Mouse (Mus musculus) C2C12 (cell line): ENCODE results near the gene Mindy4. TPM values are rescaled to one million over a fixed set of nuclear protein-coding genes. Genes with fewer than 3 reads are reported as not detected.

Experiments used
- H3K27me3 ChIP-seq: one replicate; pipeline ENCODE4 v1.6.1; 2011; ENCODE audit not compliant: control insufficient read depth, insufficient read depth, insufficient read length
- H3K36me3 ChIP-seq: one replicate; pipeline ENCODE4 v1.6.1; 2011; ENCODE audit not compliant: control insufficient read depth, insufficient read depth
- H3K4me3 ChIP-seq: one replicate; pipeline ENCODE4 v1.5.1; 2011; ENCODE audit warnings: mild to moderate bottlenecking, control low read depth; ENCODE audit not compliant: poor library complexity, insufficient read depth, severe bottlenecking
- H3K79me2 ChIP-seq: one replicate; pipeline ENCODE4 v1.6.1; 2011; ENCODE audit not compliant: control insufficient read depth, insufficient read depth
- H3K79me3 ChIP-seq: one replicate; pipeline ENCODE4 v1.6.1; 2011; ENCODE audit warnings: low read depth, control low read depth
- H3ac ChIP-seq: one replicate; pipeline ENCODE3; 2011; ENCODE audit warnings: low read depth; ENCODE audit not compliant: control insufficient read depth, insufficient read length
- CEBPB ChIP-seq: IDR thresholded peaks from one replicate; pipeline ENCODE4 v1.6.1; 2011; ENCODE audit warnings: low read depth, mild to moderate bottlenecking, control low read depth, moderate library complexity
- CTCF ChIP-seq: IDR thresholded peaks from one replicate; pipeline ENCODE4 v1.5.1; 2011; ENCODE audit not compliant: control insufficient read depth, insufficient read depth, insufficient read length
- FOSL1 ChIP-seq: IDR thresholded peaks from one replicate; pipeline ENCODE4 v1.8.0; 2011; ENCODE audit warnings: mild to moderate bottlenecking, low read length; ENCODE audit not compliant: poor library complexity, insufficient read depth, severe bottlenecking
- MAX ChIP-seq: IDR thresholded peaks from one replicate; pipeline ENCODE4 v1.6.1; 2011; ENCODE audit warnings: mild to moderate bottlenecking, control low read depth
- MYOD1 ChIP-seq: IDR thresholded peaks from one replicate; pipeline ENCODE4 v1.6.1; 2011; ENCODE audit warnings: low read depth; ENCODE audit not compliant: control insufficient read depth, insufficient read length
- MYOG ChIP-seq: IDR thresholded peaks from one replicate; pipeline ENCODE4 v1.6.1; 2011; ENCODE audit not compliant: control insufficient read depth, insufficient read length; ENCODE audit errors: extremely low read depth
- USF1 ChIP-seq: IDR thresholded peaks from one replicate; pipeline ENCODE4 v1.6.1; 2011; ENCODE audit warnings: low read depth, mild to moderate bottlenecking, control low read depth, moderate library complexity
- polyA plus RNA-seq: library from polyadenylated mRNA; unstranded; fragments of >200 nt; fragmentation: generic; extraction: Trizol; gene quantifications from one replicate; pipeline ENCODE4 v1.2.1, GENCODE M21; 2012; ENCODE audit warnings: missing spikeins

The Mindy4 gene
- polyA plus RNA-seq, 1 experiment: 2.6 TPM

DNA sequence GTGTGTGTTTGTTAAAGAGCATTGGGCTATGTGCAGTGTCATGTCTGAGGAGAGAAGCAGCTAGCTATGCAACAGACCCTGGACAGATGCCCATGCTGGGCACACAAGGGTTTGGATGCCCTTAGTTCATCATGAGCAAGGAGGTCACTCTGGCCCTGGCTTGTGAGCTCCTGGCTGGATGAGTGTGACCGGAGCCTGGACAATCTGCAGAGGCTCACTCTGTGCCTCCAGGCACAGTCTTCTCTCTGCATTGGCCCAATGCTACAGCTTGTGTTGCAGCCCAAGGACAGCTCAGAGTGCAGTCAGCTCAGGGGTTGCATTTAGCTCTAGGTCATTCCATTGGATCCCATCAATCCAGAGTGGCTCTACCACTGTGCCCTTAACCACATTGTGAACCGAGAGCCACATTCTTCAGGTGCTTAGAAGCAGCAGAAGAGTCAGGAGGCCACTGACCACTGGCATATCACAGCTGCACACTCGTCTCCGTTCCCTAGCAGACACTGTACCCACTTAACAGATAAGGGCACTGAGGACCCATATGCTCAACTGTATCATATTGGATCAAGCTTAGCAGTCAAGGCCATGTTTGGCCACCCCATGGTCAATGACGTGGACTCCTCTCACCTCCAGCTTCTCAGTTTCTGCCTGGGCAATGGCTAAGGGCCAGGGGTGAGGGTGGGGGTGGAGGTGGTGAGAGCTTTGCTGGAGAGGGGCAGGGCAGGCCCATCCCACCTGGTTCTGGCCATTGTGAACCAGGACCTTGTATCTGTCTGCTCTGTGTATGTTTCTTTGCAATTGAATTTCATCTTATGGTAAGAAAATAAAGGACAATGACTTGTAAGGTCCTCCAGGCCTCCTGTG, 144.8 kb downstream of the Mindy4 start:
- Histone ChIP-seq H3K36me3 (peaks cover 36% of the 10 kb centered on the region), H3K79me2 (peaks cover 21% of the 10 kb centered on the region), H3K4me3 (no peak overlapping the region), H3K27me3 (no peaks in the 10 kb centered on the region), H3ac (no peak overlapping the region), H3K79me3 (peaks cover 4% of the 10 kb centered on the region)
- TF ChIP-seq MYOG: no peak
- TF ChIP-seq CEBPB: no peak
- TF ChIP-seq CTCF: no peak
- TF ChIP-seq MAX: no peak
- TF ChIP-seq MYOD1: no peak
- no peak for TF ChIP-seq USF1
- no peak for TF ChIP-seq FOSL1

GRCm38 (mm10) chr6:55349231-55349630, 146.0 kb downstream of the Mindy4 start:
- Histone ChIP-seq H3K79me3 (no peaks in the 10 kb centered on the region), H3ac (no peak overlapping the region), H3K4me3 (no peak overlapping the region), H3K27me3 (no peaks in the 10 kb centered on the region), H3K79me2 (peaks cover 8% of the 10 kb centered on the region), H3K36me3 (peaks cover 24% of the 10 kb centered on the region)
- TF ChIP-seq MYOD1: no peak
- TF ChIP-seq MYOG: no peak
- no peak for TF ChIP-seq MAX
- no peak for TF ChIP-seq CTCF
- no peak for TF ChIP-seq USF1
- TF ChIP-seq FOSL1: no peak
- no peak for TF ChIP-seq CEBPB

DNA sequence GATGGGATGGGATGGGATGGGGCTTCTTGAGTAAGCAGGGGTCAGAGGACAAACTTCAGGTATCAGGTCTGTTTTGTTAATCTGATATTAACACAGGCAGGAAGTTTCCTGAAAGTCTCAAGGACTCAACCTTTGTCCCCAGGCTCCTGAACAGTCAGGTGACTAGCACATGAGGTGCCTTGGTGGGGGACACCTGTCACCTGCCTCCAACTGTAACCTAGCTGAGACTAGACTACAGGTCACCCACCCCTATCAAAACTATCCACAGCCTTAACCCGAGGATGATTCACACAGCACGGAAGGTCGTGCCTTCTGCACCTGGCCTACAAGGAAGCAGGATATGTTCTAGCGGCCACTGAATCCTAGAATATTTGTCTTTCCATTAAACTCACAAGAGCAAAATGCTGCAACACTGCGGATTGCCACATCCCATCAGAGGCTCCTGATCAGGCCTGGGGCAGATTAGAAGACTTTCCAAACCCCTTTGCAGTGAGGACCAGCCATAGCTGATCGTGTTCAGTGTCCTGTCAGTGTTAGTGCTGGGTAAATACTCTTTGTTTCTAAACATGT, 147.3 kb downstream of the Mindy4 start:
- H3ac ChIP-seq: no peak overlapping the region
- no peaks in the 10 kb centered on the region for H3K79me2 ChIP-seq
- peaks cover 24% of the 10 kb centered on the region for H3K36me3 ChIP-seq
- no peak overlapping the region for H3K4me3 ChIP-seq
- TF ChIP-seq MAX: no peak
- TF ChIP-seq MYOD1: no peak
- no peak for TF ChIP-seq FOSL1
- TF ChIP-seq USF1: no peak
- TF ChIP-seq MYOG: no peak
- no peak for TF ChIP-seq CEBPB
- TF ChIP-seq CTCF: no peak
- H3K79me3 ChIP-seq: no peaks in the 10 kb centered on the region
- no peaks in the 10 kb centered on the region for H3K27me3 ChIP-seq

- H3K79me3 ChIP-seq: no peaks in the 10 kb centered on the region
- no peaks in the 10 kb centered on the region for H3K79me2 ChIP-seq
- no peak overlapping the region for H3ac ChIP-seq
- peaks cover 13% of the 10 kb centered on the region for H3K36me3 ChIP-seq
- H3K27me3 ChIP-seq: no peaks in the 10 kb centered on the region
- H3K4me3 ChIP-seq: no peak overlapping the region
- no peak for TF ChIP-seq CTCF
- no peak for TF ChIP-seq MYOD1
- no peak for TF ChIP-seq CEBPB
- TF ChIP-seq USF1: no peak
- no peak for TF ChIP-seq MYOG
- TF ChIP-seq MAX: no peak
- no peak for TF ChIP-seq FOSL1
These were observed 148.5 kb downstream of the Mindy4 start for GRCm38 (mm10) chr6:55351712-55352111.

- H3K79me2 ChIP-seq: no peaks in the 10 kb centered on the region
- H3K4me3 ChIP-seq: no peak overlapping the region
- no peak for TF ChIP-seq MAX
- TF ChIP-seq MYOD1: no peak
- no peak for TF ChIP-seq CEBPB
- no peak for TF ChIP-seq MYOG
- no peak for TF ChIP-seq FOSL1
- H3ac ChIP-seq: no peak overlapping the region
- H3K27me3 ChIP-seq: no peaks in the 10 kb centered on the region
- no peaks in the 10 kb centered on the region for H3K36me3 ChIP-seq
- no peaks in the 10 kb centered on the region for H3K79me3 ChIP-seq
These were observed 150.7 kb downstream of the Mindy4 start for GRCm38 (mm10) chr6:55353711-55354445.

DNA sequence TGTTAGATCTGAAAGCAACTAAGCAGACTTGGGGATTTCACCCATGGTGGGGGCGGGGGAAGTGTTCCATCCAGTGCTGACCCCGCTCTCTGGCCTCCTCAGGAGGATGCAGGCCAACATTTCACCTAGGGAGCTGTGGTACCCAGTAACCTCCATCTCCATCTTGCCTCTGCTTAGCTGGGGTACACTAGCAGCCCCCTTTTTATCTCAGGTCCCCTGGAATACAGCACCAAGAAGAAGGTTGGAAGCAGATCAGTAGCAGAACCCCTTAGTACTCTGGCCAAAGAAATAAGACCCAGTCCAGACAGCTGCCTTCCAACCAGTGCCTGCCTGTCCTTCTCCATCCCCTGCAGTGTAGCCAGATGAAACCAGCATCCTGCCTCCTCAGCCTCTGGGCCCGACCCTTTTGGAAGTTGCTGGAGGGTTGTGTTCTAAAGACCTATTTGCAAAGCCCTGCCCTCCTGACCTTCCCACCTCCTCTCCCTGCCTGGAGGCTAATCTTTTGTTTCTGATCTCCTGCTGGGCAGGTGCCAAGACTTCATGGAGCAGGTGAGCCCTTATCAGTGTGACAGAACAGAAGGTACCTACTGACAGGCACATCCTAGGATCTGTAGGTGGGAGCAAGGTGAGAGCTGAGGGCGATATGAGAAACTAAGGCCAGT, 151.4 kb downstream of the Mindy4 start:
- Histone ChIP-seq H3K79me3 (no peaks in the 10 kb centered on the region), H3K27me3 (no peaks in the 10 kb centered on the region), H3K4me3 (no peak overlapping the region), H3K36me3 (no peaks in the 10 kb centered on the region), H3K79me2 (no peaks in the 10 kb centered on the region), H3ac (no peak overlapping the region)
- TF ChIP-seq FOSL1 (no peak), MAX (no peak), MYOG (no peak), CTCF (no peak), USF1 (no peak)
